Mouse (Mus musculus) testis, adult 10 weeks (tissue): ENCODE results near the gene A930004D18Rik. TPM values are rescaled to one million over a fixed set of nuclear protein-coding genes. Genes with fewer than 3 reads are reported as not detected.

Experiments
- polyA plus RNA-seq: library from polyadenylated mRNA; stranded (reverse); fragments of 350-450 nt; fragmentation: Illumina TruSeq; extraction: RNeasy Lipid Tissue Mini Kit (QIAGEN cat#74804); gene quantifications from one replicate; pipeline ENCODE4 v1.2.3, GENCODE M21; 2014; ENCODE audit warnings: low read depth, low replicate concordance

A930004D18Rik gene
- 0.11 TPM for polyA plus RNA-seq

DNA sequence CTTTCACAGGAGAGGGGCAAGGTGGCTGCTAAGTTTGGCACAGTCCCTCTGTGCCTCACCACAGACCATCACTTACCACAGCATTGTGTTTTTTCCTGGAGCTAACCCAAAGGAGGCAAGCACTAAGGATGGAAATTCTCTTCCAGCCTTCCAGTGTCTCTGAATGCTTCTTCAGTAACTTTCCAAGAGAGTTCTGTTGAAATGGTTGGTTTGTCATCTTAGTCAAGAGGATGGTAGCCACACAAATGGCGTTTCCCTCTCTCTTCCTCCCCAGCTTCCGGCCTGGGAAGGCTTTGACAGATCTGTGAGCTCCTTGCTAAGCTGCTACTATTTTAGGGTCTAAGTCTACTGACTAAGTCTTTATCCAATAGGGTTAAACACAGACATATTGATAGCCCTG is at the start of gene A930004D18Rik:
TSS of gene A930004D18Rik (minus strand) at position 247 of the 400 bp plus-strand sequence.

GRCm38 (mm10) chr2:18055016-18055928 is 17.7 kb upstream of the A930004D18Rik start, which contains the start of gene Mllt10:
TSS of gene Mllt10 (plus strand) at chr2:18055237.

DNA sequence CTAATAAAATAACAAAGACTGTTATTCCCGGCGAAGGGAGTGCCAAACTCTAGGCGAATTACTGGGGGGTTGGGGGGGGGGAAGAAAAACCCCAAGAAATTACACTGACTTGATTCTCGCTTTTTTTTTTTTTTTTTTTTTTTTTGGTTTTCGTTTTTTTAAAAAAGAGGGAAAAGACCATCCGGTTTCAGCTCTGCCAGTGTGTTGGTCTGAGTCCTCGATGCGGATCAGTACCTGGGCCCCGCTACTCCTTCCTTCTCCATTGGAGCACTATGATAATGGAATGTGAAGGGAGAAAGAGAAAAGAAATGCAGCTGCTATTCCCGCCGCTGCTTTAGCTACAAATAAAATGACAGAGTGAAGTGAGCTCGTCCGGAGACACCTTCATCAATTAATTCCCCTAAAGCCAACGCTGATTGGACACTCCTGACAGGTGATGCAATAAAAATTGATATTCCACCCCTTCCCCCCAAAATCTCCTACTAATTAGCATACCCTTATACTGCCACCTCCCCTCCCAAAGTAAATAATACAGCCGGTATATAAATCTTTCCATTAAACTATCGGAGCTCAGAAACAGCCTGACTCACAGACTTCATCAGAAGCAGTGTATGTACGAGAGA is 11.0 kb upstream of the A930004D18Rik start, which contains the start of gene Skida1:
TSS of gene Skida1 (minus strand) at position 599 of the 623 bp plus-strand sequence.

GRCm38 (mm10) chr2:17996858-17997257 is 40.7 kb downstream of the A930004D18Rik start, which contains the start of gene H2al2a:
TSS of gene H2al2a (minus strand) at chr2:17996958.

Other genes with a start within 250 kb of the A930004D18Rik start
- 43.5 TPM for gene H2al2a, start 40.8 kb downstream of the A930004D18Rik start, polyA plus RNA-seq
- 0.41 TPM for gene Skida1, start 11.3 kb upstream of the A930004D18Rik start, polyA plus RNA-seq
- 273 TPM for gene Mllt10, start 17.5 kb upstream of the A930004D18Rik start, polyA plus RNA-seq